Mouse (Mus musculus): ENCODE data around the gene Tef. TPM values are rescaled to one million over a fixed set of nuclear protein-coding genes. Genes with fewer than 3 reads are reported as not detected.

Gene Tef
- polyA plus RNA-seq, 1 experiment from 2014 or later, result 23.4 TPM

GRCm38 (mm10) chr15:81800391-81800790 is 1.8 kb upstream of the Tef start:
- ATAC-seq (ENCODE audit: insufficient number of reproducible peaks, insufficient read depth, low FRiP score, low read depth), result no peak
- Histone ChIP-seq H3K36me3 (ENCODE audit: control insufficient read depth, insufficient read depth, low read length) (peaks cover 6% of the 10 kb centered on the region; the same call in 1 of the 2 replicates), H3K4me1 (ENCODE audit: control insufficient read depth in 2 of 2, insufficient read depth in 2 of 2, low read length in 2 of 2) (peaks cover 26 to 34% of the 10 kb centered on the region in 2 experiments), H3K9me3 (ENCODE audit: control insufficient read depth, low read length) (no peaks in the 10 kb centered on the region), H3K27ac (replicated peaks in 1 of 2; ENCODE audit: control insufficient read depth in 1 of 2, insufficient read depth in 1 of 2, low read depth in 2 of 2, low read length in 2 of 2) (no peak overlapping the region), H3K4me3 (ENCODE audit: control insufficient read depth in 1 of 2, insufficient read depth in 1 of 2, low read depth in 1 of 2, low read length in 2 of 2) (no peak overlapping the region), H3K27me3 (ENCODE audit: control insufficient read depth, insufficient read depth, low read length) (no peaks in the 10 kb centered on the region), H3K4me2 (ENCODE audit: low read length) (no peak overlapping the region), H3K9ac (ENCODE audit: low read length) (no peak overlapping the region)
- 79% methylated on average over 3 of the region's 3 CpGs for WGBS

- no peaks in the 10 kb centered on the region for H3K9me3 ChIP-seq (ENCODE audit: control insufficient read depth, low read length)
- peak overlapping the region; percentile 67 for H3K4me2 ChIP-seq (ENCODE audit: low read length)
- no peaks in the 10 kb centered on the region for H3K36me3 ChIP-seq (ENCODE audit: control insufficient read depth, insufficient read depth, low read length)
- H3K4me3 ChIP-seq (ENCODE audit: control insufficient read depth in 1 of 2, insufficient read depth in 1 of 2, low read depth in 1 of 2, low read length in 2 of 2), result peak overlapping the region; percentile 33 to 35
- H3K9ac ChIP-seq (ENCODE audit: low read length), result peak overlapping the region; percentile 57
- no peak for ATAC-seq (ENCODE audit: insufficient number of reproducible peaks, insufficient read depth, low FRiP score, low read depth)
- WGBS, result 9% methylated on average over 8 of the region's 8 CpGs
- no peaks in the 10 kb centered on the region for H3K27me3 ChIP-seq (ENCODE audit: control insufficient read depth, insufficient read depth, low read length)
- peaks cover 32 to 46% of the 10 kb centered on the region in 2 experiments for H3K4me1 ChIP-seq (ENCODE audit: control insufficient read depth in 2 of 2, insufficient read depth in 2 of 2, low read length in 2 of 2)
- peak overlapping the region; percentile 70 for H3K27ac ChIP-seq (replicated peaks in 1 of 2; ENCODE audit: control insufficient read depth in 1 of 2, insufficient read depth in 1 of 2, low read depth in 2 of 2, low read length in 2 of 2)
These were observed 725 bp downstream of the Tef start for GRCm38 (mm10) chr15:81802941-81803351.

GRCm38 (mm10) chr15:81803425-81803951 is 1.3 kb downstream of the Tef start:
- Histone ChIP-seq H3K27ac (replicated peaks in 1 of 2; ENCODE audit: control insufficient read depth in 1 of 2, insufficient read depth in 1 of 2, low read depth in 2 of 2, low read length in 2 of 2) (no peak overlapping the region), H3K27me3 (ENCODE audit: control insufficient read depth, insufficient read depth, low read length) (no peaks in the 10 kb centered on the region), H3K4me2 (ENCODE audit: low read length) (peak overlapping the region; percentile 67), H3K36me3 (ENCODE audit: control insufficient read depth, insufficient read depth, low read length) (no peaks in the 10 kb centered on the region), H3K4me3 (ENCODE audit: control insufficient read depth in 1 of 2, insufficient read depth in 1 of 2, low read depth in 1 of 2, low read length in 2 of 2) (peak overlapping the region in 1 of 2 experiments; percentile 33; a peak in 1 of 4 replicates), H3K9me3 (ENCODE audit: control insufficient read depth, low read length) (no peaks in the 10 kb centered on the region), H3K9ac (ENCODE audit: low read length) (peak overlapping the region; percentile 57; the same call in 1 of the 2 replicates), H3K4me1 (ENCODE audit: control insufficient read depth in 2 of 2, insufficient read depth in 2 of 2, low read length in 2 of 2) (peaks cover 32 to 46% of the 10 kb centered on the region in 2 experiments)
- no peak for ATAC-seq (ENCODE audit: insufficient number of reproducible peaks, insufficient read depth, low FRiP score, low read depth)
- 59% methylated on average over 4 of the region's 4 CpGs for WGBS

- Histone ChIP-seq H3K27ac (replicated peaks in 1 of 2; ENCODE audit: control insufficient read depth in 1 of 2, insufficient read depth in 1 of 2, low read depth in 2 of 2, low read length in 2 of 2) (no peak overlapping the region), H3K4me1 (ENCODE audit: control insufficient read depth in 2 of 2, insufficient read depth in 2 of 2, low read length in 2 of 2) (peaks cover 32 to 48% of the 10 kb centered on the region in 2 experiments), H3K27me3 (ENCODE audit: control insufficient read depth, insufficient read depth, low read length) (no peaks in the 10 kb centered on the region), H3K9me3 (ENCODE audit: control insufficient read depth, low read length) (no peaks in the 10 kb centered on the region), H3K9ac (ENCODE audit: low read length) (no peak overlapping the region), H3K4me2 (ENCODE audit: low read length) (no peak overlapping the region), H3K36me3 (ENCODE audit: control insufficient read depth, insufficient read depth, low read length) (no peaks in the 10 kb centered on the region), H3K4me3 (ENCODE audit: control insufficient read depth in 1 of 2, insufficient read depth in 1 of 2, low read depth in 1 of 2, low read length in 2 of 2) (no peak overlapping the region)
- ATAC-seq (ENCODE audit: insufficient number of reproducible peaks, insufficient read depth, low FRiP score, low read depth), result no peak
- WGBS, result 73% methylated on average over 1 of the region's 1 CpGs
These were observed 2.0 kb downstream of the Tef start for GRCm38 (mm10) chr15:81804172-81804571.

- no peaks in the 10 kb centered on the region for H3K36me3 ChIP-seq (ENCODE audit: control insufficient read depth, insufficient read depth, low read length)
- peaks cover 32 to 55% of the 10 kb centered on the region in 2 experiments for H3K4me1 ChIP-seq (ENCODE audit: control insufficient read depth in 2 of 2, insufficient read depth in 2 of 2, low read length in 2 of 2)
- H3K27ac ChIP-seq (replicated peaks in 1 of 2; ENCODE audit: control insufficient read depth in 1 of 2, insufficient read depth in 1 of 2, low read depth in 2 of 2, low read length in 2 of 2), result peak overlapping the region; percentile 18 to 48; a peak in 3 of 4 replicates
- no peaks in the 10 kb centered on the region for H3K9me3 ChIP-seq (ENCODE audit: control insufficient read depth, low read length)
- H3K9ac ChIP-seq (ENCODE audit: low read length), result peak overlapping the region; percentile 10; the same call in 1 of the 2 replicates
- H3K27me3 ChIP-seq (ENCODE audit: control insufficient read depth, insufficient read depth, low read length), result no peaks in the 10 kb centered on the region
- no peak overlapping the region for H3K4me3 ChIP-seq (ENCODE audit: control insufficient read depth in 1 of 2, insufficient read depth in 1 of 2, low read depth in 1 of 2, low read length in 2 of 2)
- no peak for ATAC-seq (ENCODE audit: insufficient number of reproducible peaks, insufficient read depth, low FRiP score, low read depth)
- WGBS, result 65% methylated on average over 3 of the region's 3 CpGs
- no peak overlapping the region for H3K4me2 ChIP-seq (ENCODE audit: low read length)
These were observed 2.7 kb downstream of the Tef start for GRCm38 (mm10) chr15:81804883-81805282.

- Histone ChIP-seq H3K4me3 (ENCODE audit: control insufficient read depth in 1 of 2, insufficient read depth in 1 of 2, low read depth in 1 of 2, low read length in 2 of 2) (no peak overlapping the region), H3K9ac (ENCODE audit: low read length) (no peak overlapping the region), H3K4me2 (ENCODE audit: low read length) (no peak overlapping the region), H3K27ac (replicated peaks in 1 of 2; ENCODE audit: control insufficient read depth in 1 of 2, insufficient read depth in 1 of 2, low read depth in 2 of 2, low read length in 2 of 2) (peak overlapping the region; percentile 48 to 54), H3K4me1 (ENCODE audit: control insufficient read depth in 2 of 2, insufficient read depth in 2 of 2, low read length in 2 of 2) (peaks cover 32 to 56% of the 10 kb centered on the region in 2 experiments), H3K36me3 (ENCODE audit: control insufficient read depth, insufficient read depth, low read length) (no peaks in the 10 kb centered on the region), H3K27me3 (ENCODE audit: control insufficient read depth, insufficient read depth, low read length) (no peaks in the 10 kb centered on the region), H3K9me3 (ENCODE audit: control insufficient read depth, low read length) (no peaks in the 10 kb centered on the region)
- no peak for ATAC-seq (ENCODE audit: insufficient number of reproducible peaks, insufficient read depth, low FRiP score, low read depth)
- 28% methylated on average over 6 of the region's 6 CpGs for WGBS
These were observed 3.4 kb downstream of the Tef start for GRCm38 (mm10) chr15:81805624-81806023.

- no peaks in the 10 kb centered on the region for H3K9me3 ChIP-seq (ENCODE audit: control insufficient read depth, low read length)
- H3K36me3 ChIP-seq (ENCODE audit: control insufficient read depth, insufficient read depth, low read length), result no peaks in the 10 kb centered on the region
- H3K27ac ChIP-seq (replicated peaks in 1 of 2; ENCODE audit: control insufficient read depth in 1 of 2, insufficient read depth in 1 of 2, low read depth in 2 of 2, low read length in 2 of 2), result no peak overlapping the region
- H3K4me3 ChIP-seq (ENCODE audit: control insufficient read depth in 1 of 2, insufficient read depth in 1 of 2, low read depth in 1 of 2, low read length in 2 of 2), result no peak overlapping the region
- 76% methylated on average over 4 of the region's 4 CpGs for WGBS
- no peak for ATAC-seq (ENCODE audit: insufficient number of reproducible peaks, insufficient read depth, low FRiP score, low read depth)
- no peaks in the 10 kb centered on the region for H3K27me3 ChIP-seq (ENCODE audit: control insufficient read depth, insufficient read depth, low read length)
- no peak overlapping the region for H3K9ac ChIP-seq (ENCODE audit: low read length)
- H3K4me2 ChIP-seq (ENCODE audit: low read length), result no peak overlapping the region
- peaks cover 30 to 55% of the 10 kb centered on the region in 2 experiments for H3K4me1 ChIP-seq (ENCODE audit: control insufficient read depth in 2 of 2, insufficient read depth in 2 of 2, low read length in 2 of 2)
These were observed 4.6 kb downstream of the Tef start for GRCm38 (mm10) chr15:81806621-81807404.

Data from heart, embryonic 14.5 days (tissue).